Mouse (Mus musculus) hematopoietic stem cell, adult 5-6 weeks (primary cell): Measurements from ENCODE around the gene Msrb3. TPM values are rescaled to one million over a fixed set of nuclear protein-coding genes. Genes with fewer than 3 reads are reported as not detected.
"Not testable (repeated sequence)": the region's sequence is repeated elsewhere in the genome, so short reads cannot be mapped to it uniquely, and the experiment has no call there.

Source experiments
- ATAC-seq, 2 experiments: fragments of 125-278 bp in 1 of 2; replicated peaks in 1 of 2; 2 replicates each; pipeline ENCODE4 v1.8.0; 2016 to 2017; ENCODE audit warnings: inconsistent platforms in 2 of 2, mild to moderate bottlenecking in 2 of 2, moderate number of reproducible peaks in 2 of 2, low read depth in 1 of 2, moderate TSS enrichment in 1 of 2; ENCODE audit not compliant: low FRiP score in 2 of 2, poor library complexity in 2 of 2, severe bottlenecking in 2 of 2, insufficient read depth in 1 of 2, low TSS enrichment in 1 of 2
- total RNA-seq: library from RNA; stranded (forward); fragments of 172-1452, 232-1000 nt; gene quantifications from 2 replicates; pipeline ENCODE4 v1.2.3, GENCODE M21; 2017

Gene Msrb3
- total RNA-seq, 1 experiment from 2014 or later = 12.6 TPM

GRCm38 (mm10) chr10:120794391-120794817 is 104.5 kb downstream of the Msrb3 start:
- no peak for ATAC-seq

- peak; percentile 56 to 62; a peak in 3 of 4 replicates for ATAC-seq
Measured at GRCm38 (mm10) chr10:120792191-120792765, 106.6 kb downstream of the Msrb3 start.

- ATAC-seq = no peak
Measured at GRCm38 (mm10) chr10:120791438-120791837, 107.5 kb downstream of the Msrb3 start.

GRCm38 (mm10) chr10:120787202-120787601 is 111.7 kb downstream of the Msrb3 start:
- no peak for ATAC-seq

GRCm38 (mm10) chr10:120784516-120784915 is 114.4 kb downstream of the Msrb3 start:
- ATAC-seq = no peak

GRCm38 (mm10) chr10:120783393-120783792 is 115.5 kb downstream of the Msrb3 start:
- no peak for ATAC-seq

- no peak for ATAC-seq
Measured at GRCm38 (mm10) chr10:120777499-120777898, 121.4 kb downstream of the Msrb3 start.

- peak in 1 of 2 experiments; percentile 84; a peak in 2 of 4 replicates for ATAC-seq
Measured at GRCm38 (mm10) chr10:120775361-120775760, 123.5 kb downstream of the Msrb3 start.

GRCm38 (mm10) chr10:120767418-120767817 is 131.5 kb downstream of the Msrb3 start:
- no peak for ATAC-seq

GRCm38 (mm10) chr10:120765398-120765797 is 133.5 kb downstream of the Msrb3 start:
- ATAC-seq = no peak

GRCm38 (mm10) chr10:120763656-120764466 is 135.0 kb downstream of the Msrb3 start:
- no peak for ATAC-seq

- ATAC-seq = no peak
Measured at GRCm38 (mm10) chr10:120762958-120763357, 135.9 kb downstream of the Msrb3 start.

- no peak for ATAC-seq
Measured at GRCm38 (mm10) chr10:120760679-120761078, 138.2 kb downstream of the Msrb3 start.

- no peak for ATAC-seq
Measured at GRCm38 (mm10) chr10:120759883-120760282, 139.0 kb downstream of the Msrb3 start.

GRCm38 (mm10) chr10:120752454-120752853 is 146.4 kb downstream of the Msrb3 start:
- ATAC-seq = no peak

- no peak for ATAC-seq
Measured at GRCm38 (mm10) chr10:120751821-120752261, 147.1 kb downstream of the Msrb3 start.

- no peak for ATAC-seq
Measured at GRCm38 (mm10) chr10:120751295-120751722, 147.6 kb downstream of the Msrb3 start.

GRCm38 (mm10) chr10:120749556-120749955 is 149.3 kb downstream of the Msrb3 start:
- ATAC-seq = not testable (repeated sequence)
